Mouse (Mus musculus) C2C12 (cell line): ENCODE measurements around the gene Taf6l. TPM values are rescaled to one million over a fixed set of nuclear protein-coding genes. Genes with fewer than 3 reads are reported as not detected.

Source experiments
- H3K27me3 ChIP-seq: one replicate; pipeline ENCODE4 v1.6.1; 2011; ENCODE audit not compliant: control insufficient read depth, insufficient read depth, insufficient read length
- H3K36me3 ChIP-seq: one replicate; pipeline ENCODE4 v1.6.1; 2011; ENCODE audit not compliant: control insufficient read depth, insufficient read depth
- H3K4me3 ChIP-seq: one replicate; pipeline ENCODE4 v1.5.1; 2011; ENCODE audit warnings: mild to moderate bottlenecking, control low read depth; ENCODE audit not compliant: poor library complexity, insufficient read depth, severe bottlenecking
- H3K79me2 ChIP-seq: one replicate; pipeline ENCODE4 v1.6.1; 2011; ENCODE audit not compliant: control insufficient read depth, insufficient read depth
- H3K79me3 ChIP-seq: one replicate; pipeline ENCODE4 v1.6.1; 2011; ENCODE audit warnings: low read depth, control low read depth
- H3ac ChIP-seq: one replicate; pipeline ENCODE3; 2011; ENCODE audit warnings: low read depth; ENCODE audit not compliant: control insufficient read depth, insufficient read length
- CEBPB ChIP-seq: IDR thresholded peaks from one replicate; pipeline ENCODE4 v1.6.1; 2011; ENCODE audit warnings: low read depth, mild to moderate bottlenecking, control low read depth, moderate library complexity
- CTCF ChIP-seq: IDR thresholded peaks from one replicate; pipeline ENCODE4 v1.5.1; 2011; ENCODE audit not compliant: control insufficient read depth, insufficient read depth, insufficient read length
- FOSL1 ChIP-seq: IDR thresholded peaks from one replicate; pipeline ENCODE4 v1.8.0; 2011; ENCODE audit warnings: mild to moderate bottlenecking, low read length; ENCODE audit not compliant: poor library complexity, insufficient read depth, severe bottlenecking
- MAX ChIP-seq: IDR thresholded peaks from one replicate; pipeline ENCODE4 v1.6.1; 2011; ENCODE audit warnings: mild to moderate bottlenecking, control low read depth
- MYOD1 ChIP-seq: IDR thresholded peaks from one replicate; pipeline ENCODE4 v1.6.1; 2011; ENCODE audit warnings: low read depth; ENCODE audit not compliant: control insufficient read depth, insufficient read length
- MYOG ChIP-seq: IDR thresholded peaks from one replicate; pipeline ENCODE4 v1.6.1; 2011; ENCODE audit not compliant: control insufficient read depth, insufficient read length; ENCODE audit errors: extremely low read depth
- USF1 ChIP-seq: IDR thresholded peaks from one replicate; pipeline ENCODE4 v1.6.1; 2011; ENCODE audit warnings: low read depth, mild to moderate bottlenecking, control low read depth, moderate library complexity
- long read RNA-seq, 2 experiments: library from polyadenylated mRNA; unstranded; transcript quantifications; one replicate each; pipeline ENCODE4 v2.0.0; 2019 to 2020
- polyA plus RNA-seq: library from polyadenylated mRNA; unstranded; fragments of >200 nt; fragmentation: generic; extraction: Trizol; gene quantifications from one replicate; pipeline ENCODE4 v1.2.1, GENCODE M21; 2012; ENCODE audit warnings: missing spikeins

The Taf6l gene
- 28.5 TPM for polyA plus RNA-seq
- long read RNA-seq, experiment 1, transcript Taf6l-205 (12 exons, 2,065 nt) = major isoform, 9 of 16 reads
- long read RNA-seq, experiment 1, partial matches to known transcripts = 2 of 16 reads
- long read RNA-seq, experiment 1, other reads (novel, unspliced or antisense) = 2 of 16 reads
- long read RNA-seq, experiment 2, transcript Taf6l-210 (11 exons, 2,006 nt) = minor isoform, 14 of 89 reads
- long read RNA-seq, experiment 2, transcript Taf6l-205 (12 exons, 2,065 nt) = major isoform, 59 of 89 reads
- long read RNA-seq, experiment 2, partial matches to known transcripts = 0 of 89 reads
- long read RNA-seq, experiment 2, other reads (novel, unspliced or antisense) = 14 of 89 reads

GRCm38 (mm10) chr19:8786008-8786781 is at the start of gene Taf6l:
Gene Taf6l, minus strand, starts transcription at chr19:8786417.
- no peaks in the 10 kb centered on the region for H3K27me3 ChIP-seq
- TF ChIP-seq MAX = peak; percentile 35
- no peak for TF ChIP-seq FOSL1
- no peak for TF ChIP-seq MYOG
- TF ChIP-seq CTCF = no peak
- peak; percentile 20 for TF ChIP-seq MYOD1
- no peak for TF ChIP-seq CEBPB
- TF ChIP-seq USF1 = peak; percentile 99
- H3ac ChIP-seq = peak within 1 kb of the TSS; percentile 78

DNA sequence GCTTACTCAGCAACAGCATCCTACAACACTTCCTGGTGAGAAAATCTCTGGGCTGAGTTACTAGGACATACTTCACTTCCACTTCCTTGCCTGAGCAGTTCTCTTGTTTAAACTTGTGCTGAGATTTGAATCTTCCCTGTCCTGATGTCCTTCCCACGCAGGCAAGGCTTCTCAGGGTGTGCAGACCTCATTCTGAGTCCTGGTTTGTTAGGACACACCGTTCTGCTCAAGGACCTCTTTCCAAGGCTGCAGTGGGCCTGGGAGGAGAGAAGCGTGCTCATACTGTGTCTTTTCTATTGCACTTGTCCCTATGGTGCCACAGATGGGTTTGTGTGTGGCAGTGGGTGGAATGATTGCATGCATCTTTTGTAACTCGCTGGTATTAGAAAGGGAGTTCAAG is 46.8 kb upstream of the Taf6l start:
- Histone ChIP-seq H3K27me3 (no peaks in the 10 kb centered on the region), H3K79me2 (peaks cover 12% of the 10 kb centered on the region), H3K4me3 (no peak overlapping the region), H3K79me3 (peaks cover 2% of the 10 kb centered on the region), H3K36me3 (peaks cover 90% of the 10 kb centered on the region), H3ac (no peak overlapping the region)
- TF ChIP-seq CTCF (no peak), CEBPB (no peak), FOSL1 (no peak), MYOD1 (no peak), USF1 (no peak), MAX (no peak), MYOG (no peak)

More at GRCm38 (mm10) chr19:8786008-8786781, at the start of gene Taf6l:
- peaks cover 14% of the 10 kb centered on the region for H3K36me3 ChIP-seq
- H3K79me3 ChIP-seq = no peaks in the 10 kb centered on the region
- peaks cover 12% of the 10 kb centered on the region for H3K79me2 ChIP-seq
- peak within 1 kb of the TSS; percentile 55 for H3K4me3 ChIP-seq

- Histone ChIP-seq H3K27me3 (no peaks in the 10 kb centered on the region), H3ac (no peak overlapping the region), H3K79me3 (peaks cover 2% of the 10 kb centered on the region), H3K36me3 (peaks cover 99% of the 10 kb centered on the region), H3K4me3 (no peak overlapping the region), H3K79me2 (peaks cover 24% of the 10 kb centered on the region)
- TF ChIP-seq CTCF (no peak), MAX (no peak), MYOG (no peak), MYOD1 (no peak), USF1 (no peak), FOSL1 (no peak), CEBPB (no peak)
Observed at GRCm38 (mm10) chr19:8831262-8831661, 45.0 kb upstream of the Taf6l start.

- no peak for TF ChIP-seq CTCF
- no peak for TF ChIP-seq MYOG
- no peak for TF ChIP-seq USF1
- no peak for TF ChIP-seq MAX
- TF ChIP-seq CEBPB = no peak
- TF ChIP-seq MYOD1 = no peak
- TF ChIP-seq FOSL1 = no peak
- H3K36me3 ChIP-seq = peaks cover 99% of the 10 kb centered on the region
- H3K4me3 ChIP-seq = no peak overlapping the region
Observed at GRCm38 (mm10) chr19:8830664-8831063, 44.4 kb upstream of the Taf6l start.

DNA sequence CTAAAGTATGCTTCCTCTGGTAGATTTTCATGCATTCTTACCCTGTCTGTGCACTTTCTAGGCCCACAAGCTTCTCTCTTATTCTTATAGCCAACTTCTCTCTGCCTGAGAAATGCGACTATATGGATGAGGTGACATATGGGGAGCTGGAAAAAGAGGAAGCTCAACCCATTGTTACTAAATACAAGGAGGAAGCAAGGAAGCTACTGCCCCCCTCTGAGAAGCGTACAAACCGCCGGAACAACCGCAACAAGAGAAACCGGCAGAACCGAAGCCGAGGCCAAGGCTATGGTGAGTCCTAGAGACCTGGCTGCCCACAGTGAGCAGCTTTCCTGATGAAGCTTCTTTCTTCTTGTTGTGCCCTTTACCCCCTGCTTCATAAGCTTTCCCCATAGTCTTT is 43.4 kb upstream of the Taf6l start, which contains the start of gene AC129217.1:
Gene AC129217.1, plus strand, starts transcription at position 114 of the 400 bp plus-strand sequence.
- Histone ChIP-seq H3K79me2 (peaks cover 33% of the 10 kb centered on the region), H3ac (no peak within 1 kb of the TSS), H3K27me3 (no peaks in the 10 kb centered on the region), H3K4me3 (no peak within 1 kb of the TSS), H3K79me3 (peaks cover 5% of the 10 kb centered on the region), H3K36me3 (peaks cover 98% of the 10 kb centered on the region)
- no peak for TF ChIP-seq MYOD1
- TF ChIP-seq CEBPB = no peak
- TF ChIP-seq MYOG = no peak
- no peak for TF ChIP-seq MAX
- no peak for TF ChIP-seq FOSL1
- no peak for TF ChIP-seq CTCF
- no peak for TF ChIP-seq USF1

More at GRCm38 (mm10) chr19:8830664-8831063, 44.4 kb upstream of the Taf6l start:
- Histone ChIP-seq H3K27me3 (no peaks in the 10 kb centered on the region), H3ac (no peak overlapping the region), H3K79me2 (peaks cover 24% of the 10 kb centered on the region), H3K79me3 (peaks cover 2% of the 10 kb centered on the region)
